Mouse (Mus musculus) embryonic fibroblast, embryonic 13.5 days (primary cell): ENCODE results near the gene Med12l.

Experiments used
- CTCF ChIP-seq: IDR thresholded peaks from 2 replicates; pipeline ENCODE4 v1.5.1; 2011; ENCODE audit warnings: mild to moderate bottlenecking, control low read depth, low read length, moderate library complexity, borderline replicate concordance; ENCODE audit not compliant: insufficient read depth
- POLR2A ChIP-seq: IDR thresholded peaks from 2 replicates; pipeline ENCODE4 v1.6.1; 2011; ENCODE audit warnings: low read depth, mild to moderate bottlenecking, control low read depth, low read length, moderate library complexity

DNA sequence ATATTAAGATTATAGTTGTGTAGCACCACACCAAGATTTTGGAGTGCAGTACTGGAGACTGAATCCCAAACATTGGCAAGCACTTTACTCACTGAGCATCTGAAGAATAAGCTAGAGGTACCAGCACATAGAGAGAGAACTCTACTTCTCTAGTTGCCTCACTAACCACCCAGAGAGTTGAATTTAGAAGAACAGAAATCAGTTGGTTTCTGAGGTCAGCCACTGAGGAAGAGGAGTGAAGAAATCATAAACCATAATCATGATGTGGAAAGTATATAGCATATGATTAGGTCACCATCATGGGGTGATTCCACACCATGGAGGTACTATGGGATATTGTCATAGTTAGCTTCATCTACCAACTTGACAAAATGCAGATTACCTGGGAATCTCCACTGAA, 346.1 kb downstream of the Med12l start:
- no peak for TF ChIP-seq POLR2A
- TF ChIP-seq CTCF, result no peak
